ENCODE assay signal across 9 mouse cellular contexts in genomic region chr3:89115522-89115921, GRCm38 (mm10). TPM values are rescaled to one million over a fixed set of nuclear protein-coding genes. Genes with fewer than 3 reads are reported as not detected.
DNase-seq lines count a peak whose midpoint lies in the region; ATAC-seq and TF ChIP-seq lines count a peak whose summit lies in the region.
"Had no signal": no experiment of that assay in that cellular context is flagged by ENCODE, and none has a peak within 500 bp of the region (broad histone marks: within the 10 kb centered on the region; RNA-seq: fewer than 3 reads in every experiment).

No protein-coding gene starts in this region.

- TF ChIP-seq POLR2A in cortical plate, adult 2 months (IDR thresholded peaks at IDR 0.05; ENCODE audit: extremely low read depth, insufficient read depth, low read length): no peak

- TF ChIP-seq CTCF in E14TG2a.4 (conservative IDR thresholded peaks at IDR 0.05; ENCODE audit: low read length): peak; percentile 38; the same call in 1 of the 2 replicates
- peak; percentile 49 for TF ChIP-seq CTCF in cortical plate, adult 2 months (IDR thresholded peaks at IDR 0.05; ENCODE audit: extremely low read depth, insufficient read depth, low read length)

- no peak overlapping the region for H3K9ac ChIP-seq in heart, embryonic 11.5 days (ENCODE audit: low read depth, low read length)
- peak overlapping the region; percentile 49 for H3K9ac ChIP-seq in liver, embryonic 12.5 days

- intact Hi-C loops in heart, postnatal 36 days (cut with DNase I): loop anchor here (2.0 to 10.0 kb wide), 3 partner anchors 42 to 189 kb away; no protein-coding TSS in a partner anchor

- 0 out of 2 replicates have a peak, but pooled peaks have one; percentile 22 for ATAC-seq in heart, embryonic 11.5 days (replicated peaks; ENCODE audit: insufficient number of reproducible peaks, low FRiP score, low TSS enrichment)
- peak; percentile 89 for ATAC-seq in liver, embryonic 12.5 days

- no peak overlapping the region for H3K4me3 ChIP-seq in heart, embryonic 11.5 days (ENCODE audit: low read depth, low read length)
- no peak overlapping the region for H3K4me3 ChIP-seq in E14TG2a.4 (replicated peaks; ENCODE audit: low read length)
- no peak overlapping the region for H3K4me3 ChIP-seq in cortical plate, adult 2 months (ENCODE audit: insufficient read depth, low read length)
- no peak overlapping the region; the same call in 1 of the 2 replicates for H3K4me3 ChIP-seq in liver, embryonic 12.5 days

- H3K27ac ChIP-seq in heart, embryonic 11.5 days (ENCODE audit: low read depth, low read length): no peak overlapping the region
- H3K27ac ChIP-seq in cortical plate, adult 2 months (ENCODE audit: insufficient read depth, low read length): no peak overlapping the region
- H3K27ac ChIP-seq in liver, embryonic 12.5 days: peak overlapping the region; percentile 69

- H3K4me1 ChIP-seq in heart, embryonic 11.5 days (ENCODE audit: control insufficient read depth, insufficient read depth, low read length): no peaks in the 10 kb centered on the region
- H3K4me1 ChIP-seq in E14TG2a.4 (replicated peaks; ENCODE audit: low read depth, low read length): peaks cover 14% of the 10 kb centered on the region
- no peaks in the 10 kb centered on the region for H3K4me1 ChIP-seq in cortical plate, adult 2 months (ENCODE audit: control insufficient read depth, insufficient read depth, low read length)
- peaks cover 34% of the 10 kb centered on the region for H3K4me1 ChIP-seq in liver, embryonic 12.5 days

- H3K4me2 ChIP-seq in heart, embryonic 11.5 days: no peak overlapping the region
- peak overlapping the region; percentile 38 for H3K4me2 ChIP-seq in liver, embryonic 12.5 days

- 0% methylated on average over 2 of the region's 2 CpGs for WGBS in heart, embryonic 11.5 days (ENCODE audit: insufficient replicate concordance)
- WGBS in liver, embryonic 12.5 days (ENCODE audit: insufficient replicate concordance): 4% methylated on average over 2 of the region's 2 CpGs

- no peak for DNase-seq in heart, postnatal 36 days
- peak; percentile 53 for DNase-seq in thymus, postnatal 14 days
- no peak for DNase-seq in layer of hippocampus, postnatal 25 days (ENCODE audit: extremely low spot score in 1 of 2, low spot score in 1 of 2)
- DNase-seq in urinary bladder, postnatal 25 days (ENCODE audit: low spot score): no peak

- no peaks in the 10 kb centered on the region for H3K9me3 ChIP-seq in heart, embryonic 11.5 days (replicated peaks; ENCODE audit: control insufficient read depth, low read length)
- no peaks in the 10 kb centered on the region for H3K9me3 ChIP-seq in E14TG2a.4 (ENCODE audit: low read length)
- H3K9me3 ChIP-seq in liver, embryonic 12.5 days (replicated peaks): no peaks in the 10 kb centered on the region

- no peaks in the 10 kb centered on the region for H3K36me3 ChIP-seq in heart, embryonic 11.5 days (ENCODE audit: control insufficient read depth, insufficient read depth, low read length)
- no peaks in the 10 kb centered on the region for H3K36me3 ChIP-seq in E14TG2a.4 (ENCODE audit: insufficient read depth, low read length)
- no peaks in the 10 kb centered on the region for H3K36me3 ChIP-seq in liver, embryonic 12.5 days

- no peaks in the 10 kb centered on the region for H3K27me3 ChIP-seq in heart, embryonic 11.5 days (ENCODE audit: control insufficient read depth, insufficient read depth, low read length)
- H3K27me3 ChIP-seq in E14TG2a.4 (ENCODE audit: insufficient read depth, low read length): peaks cover 12% of the 10 kb centered on the region; the same call in 1 of the 2 replicates
- 0 out of 2 replicates have a peak, but pooled peaks cover 3% of the 10 kb centered on the region for H3K27me3 ChIP-seq in liver, embryonic 12.5 days (replicated peaks)

RNA-seq across cellular contexts. Expression of gene Fdps, which starts 13.8 kb away (rescaled TPM):
- 165 and 178 TPM in 2 replicates for polyA plus RNA-seq in heart, embryonic 11.5 days (2014; fragmentation: Nextera tagmentation; extraction: Ambion mirVana)
- 10 to 100 TPM; 20.0 to 20.7 TPM for total RNA-seq in heart, postnatal 36 days (2021)
- 94.9 and 107 TPM in 2 replicates for polyA plus RNA-seq in cortical plate, adult 2 months (2012; rRNA removed)
- 284 and 291 TPM in 2 replicates for polyA plus RNA-seq in liver, embryonic 12.5 days (2016; fragmentation: Nextera tagmentation; extraction: Ambion mirVana)
- 10 to 100 TPM; 86.4 to 99.0 TPM for total RNA-seq in layer of hippocampus, postnatal 25 days (2021)

RNA-seq across cellular contexts. Expression of gene Gm43738, which starts 14.6 kb away (rescaled TPM):
- not detected in 2 replicates for polyA plus RNA-seq in heart, embryonic 11.5 days (2014; fragmentation: Nextera tagmentation; extraction: Ambion mirVana)
- total RNA-seq in heart, postnatal 36 days (2021): not detected
- not detected in 2 replicates for polyA plus RNA-seq in cortical plate, adult 2 months (2012; rRNA removed)
- polyA plus RNA-seq in liver, embryonic 12.5 days (2016; fragmentation: Nextera tagmentation; extraction: Ambion mirVana): 0.06 TPM in 1 of 2 replicates, not detected in the other
- not detected for total RNA-seq in layer of hippocampus, postnatal 25 days (2021)
- total RNA-seq: neutrophil, adult 5-6 weeks had no signal

RNA-seq across cellular contexts. Expression of gene Pklr, which starts 20.4 kb away (rescaled TPM):
- 5.9 and 8.7 TPM in 2 replicates for polyA plus RNA-seq in heart, embryonic 11.5 days (2014; fragmentation: Nextera tagmentation; extraction: Ambion mirVana)
- not detected for total RNA-seq in heart, postnatal 36 days (2021)
- polyA plus RNA-seq in cortical plate, adult 2 months (2012; rRNA removed): 0.04 and 0.08 TPM in 2 replicates
- 162 and 171 TPM in 2 replicates for polyA plus RNA-seq in liver, embryonic 12.5 days (2016; fragmentation: Nextera tagmentation; extraction: Ambion mirVana)
- total RNA-seq in layer of hippocampus, postnatal 25 days (2021): not detected
- total RNA-seq: neutrophil, adult 5-6 weeks had no signal

RNA-seq across cellular contexts. Expression of gene Rusc1, which starts 22.4 kb away (rescaled TPM):
- polyA plus RNA-seq in heart, embryonic 11.5 days (2014; fragmentation: Nextera tagmentation; extraction: Ambion mirVana): 7.9 TPM in 2 replicates
- total RNA-seq in heart, postnatal 36 days (2021): 10 to 100 TPM; 24.4 to 25.1 TPM
- polyA plus RNA-seq in cortical plate, adult 2 months (2012; rRNA removed): 199 and 214 TPM in 2 replicates
- 7.7 and 8.8 TPM in 2 replicates for polyA plus RNA-seq in liver, embryonic 12.5 days (2016; fragmentation: Nextera tagmentation; extraction: Ambion mirVana)
- 100 to 1,000 TPM; 132 to 145 TPM for total RNA-seq in layer of hippocampus, postnatal 25 days (2021)

RNA-seq across cellular contexts. Expression of gene Hcn3, which starts 44.5 kb away (rescaled TPM):
- polyA plus RNA-seq in heart, embryonic 11.5 days (2014; fragmentation: Nextera tagmentation; extraction: Ambion mirVana): 0.13 and 0.58 TPM in 2 replicates
- total RNA-seq in heart, postnatal 36 days (2021): under 1 TPM; 0.17 to 0.38 TPM
- 14.2 and 14.5 TPM in 2 replicates for polyA plus RNA-seq in cortical plate, adult 2 months (2012; rRNA removed)
- 0.81 and 0.86 TPM in 2 replicates for polyA plus RNA-seq in liver, embryonic 12.5 days (2016; fragmentation: Nextera tagmentation; extraction: Ambion mirVana)
- 10 to 100 TPM; 10.7 to 16.7 TPM for total RNA-seq in layer of hippocampus, postnatal 25 days (2021)

Comparison
In these comparisons a context has a peak if more than half of its experiments do, and no peak if none do; other contexts are left out.
1. RNA of gene Pklr, which starts 20.4 kb away (polyA plus RNA-seq): 162 to 171 TPM in liver, embryonic 12.5 days; 5.9 to 8.7 TPM in heart, embryonic 11.5 days and 0.04 to 0.08 TPM in cortical plate, adult 2 months; every median in the first group is over 10 times any median in the second.